In the genomic region with DNA sequence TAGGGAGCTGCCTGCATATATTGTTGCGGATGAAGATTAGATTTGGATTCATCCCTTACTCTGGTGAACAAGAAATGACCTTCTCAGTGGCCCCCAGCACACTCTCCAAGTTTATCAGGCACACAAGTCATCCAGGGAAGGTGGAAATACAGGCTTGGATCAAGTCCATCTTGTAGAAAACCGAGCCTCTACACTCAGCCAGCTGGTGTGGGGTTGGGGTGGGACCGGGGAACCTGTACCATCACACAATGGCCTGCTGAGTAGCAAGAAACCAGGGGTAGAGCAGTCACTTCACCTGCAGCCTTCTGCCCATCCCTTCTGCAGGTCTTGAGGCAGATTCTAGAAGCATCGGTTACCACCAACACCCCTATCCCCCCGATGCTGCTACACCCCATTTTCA, we compare ENCODE assay signal across 31 mouse cellular contexts. TPM values are rescaled to one million over a fixed set of nuclear protein-coding genes. Genes with fewer than 3 reads are reported as not detected.
"Had no signal": no experiment of that assay in that cellular context is flagged by ENCODE, and none has a peak within 500 bp of the region (broad histone marks: within the 10 kb centered on the region; RNA-seq: fewer than 3 reads in every experiment).

No protein-coding gene starts in this region.

- H3K27ac ChIP-seq: heart, adult 2 months; hindbrain, embryonic 14.5 days; intestine, embryonic 15.5 days; layer of hippocampus, adult 2 months; left cerebral cortex, adult 2 months; limb, embryonic 10.5 days; limb, embryonic 12.5 days had no signal

- H3K4me2 ChIP-seq: heart, embryonic 12.5 days; hindbrain, embryonic 14.5 days; intestine, embryonic 15.5 days; limb, embryonic 12.5 days; liver, embryonic 11.5 days had no signal

- H3K27me3 ChIP-seq: heart, embryonic 12.5 days; intestine, embryonic 15.5 days; limb, embryonic 12.5 days had no signal

- H3K4me3 ChIP-seq: heart, adult 2 months; heart, embryonic 12.5 days; intestine, embryonic 15.5 days; layer of hippocampus, adult 2 months; left cerebral cortex, adult 2 months; limb, embryonic 10.5 days; limb, embryonic 12.5 days had no signal

- H3K9ac ChIP-seq: heart, embryonic 12.5 days; hindbrain, embryonic 14.5 days; intestine, embryonic 15.5 days; limb, embryonic 12.5 days had no signal

- H3K4me1 ChIP-seq: heart, embryonic 12.5 days; intestine, embryonic 15.5 days; limb, embryonic 10.5 days; limb, embryonic 12.5 days had no signal

- DNase-seq: gastrocnemius, postnatal 10 days; heart, postnatal 10 days; heart, postnatal 4 days; kidney, adult 18-20 months; kidney, adult 8-10 months; kidney, postnatal 4 days; liver had no signal

- H3K36me3 ChIP-seq: heart, embryonic 12.5 days; intestine, embryonic 15.5 days; limb, embryonic 10.5 days; limb, embryonic 12.5 days had no signal

- ATAC-seq: inflammation-experienced regulatory T-cells, adult 6 months; intestine, embryonic 15.5 days; intestine, postnatal 0 days had no signal

RNA-seq across cellular contexts. Expression of a gene that starts 22.9 kb away (rescaled TPM):
- total RNA-seq: gastrocnemius, postnatal 10 days; heart, adult 2 months; heart, postnatal 10 days; heart, postnatal 25 days; heart, postnatal 4 days; layer of hippocampus, adult 2 months; layer of hippocampus, postnatal 10 days; layer of hippocampus, postnatal 25 days had no signal
- polyA plus RNA-seq: forebrain, embryonic 16.5 days; heart, adult 2 months; heart, embryonic 14.5 days; hindbrain, embryonic 11.5 days; hindbrain, embryonic 14.5 days; hindbrain, embryonic 16.5 days; inflammation-experienced regulatory T-cells, adult 6 months; limb, embryonic 10.5 days; limb, embryonic 12.5 days; liver, embryonic 11.5 days had no signal

RNA-seq across cellular contexts. Expression of a gene that starts 29.1 kb away (rescaled TPM):
- total RNA-seq: granulocyte monocyte progenitor cell, adult 5-6 weeks had no signal

RNA-seq across cellular contexts. Expression of a gene that starts 34.2 kb away (rescaled TPM):
- total RNA-seq: gastrocnemius, postnatal 4 days; heart, adult 2 months; heart, postnatal 10 days; heart, postnatal 25 days; heart, postnatal 4 days; layer of hippocampus, adult 2 months; layer of hippocampus, postnatal 10 days; layer of hippocampus, postnatal 25 days; left cerebral cortex, adult 2 months; left cerebral cortex, postnatal 14 days; left cerebral cortex, postnatal 36 days had no signal
- polyA plus RNA-seq: forebrain, embryonic 16.5 days; frontal cortex, adult 2 months; heart, adult 2 months; heart, embryonic 12.5 days; heart, embryonic 14.5 days; heart, embryonic 16.5 days; hindbrain, embryonic 11.5 days; hindbrain, embryonic 14.5 days; hindbrain, embryonic 16.5 days; inflammation-experienced regulatory T-cells, adult 6 months; limb, embryonic 10.5 days; limb, embryonic 12.5 days; liver, embryonic 11.5 days had no signal
